Mouse (Mus musculus) cerebellum, postnatal 25 days (tissue): ENCODE measurements around the gene Scarb1.
"Not testable (repeated sequence)": the region's sequence is repeated elsewhere in the genome, so short reads cannot be mapped to it uniquely, and the experiment has no call there.

Experiments
- DNase-seq, 2 experiments: peaks; one replicate each; pipeline ENCODE4 v3.0.0; 2021; ENCODE audit warnings: mixed read lengths in 2 of 2

Gene Scarb1

DNA sequence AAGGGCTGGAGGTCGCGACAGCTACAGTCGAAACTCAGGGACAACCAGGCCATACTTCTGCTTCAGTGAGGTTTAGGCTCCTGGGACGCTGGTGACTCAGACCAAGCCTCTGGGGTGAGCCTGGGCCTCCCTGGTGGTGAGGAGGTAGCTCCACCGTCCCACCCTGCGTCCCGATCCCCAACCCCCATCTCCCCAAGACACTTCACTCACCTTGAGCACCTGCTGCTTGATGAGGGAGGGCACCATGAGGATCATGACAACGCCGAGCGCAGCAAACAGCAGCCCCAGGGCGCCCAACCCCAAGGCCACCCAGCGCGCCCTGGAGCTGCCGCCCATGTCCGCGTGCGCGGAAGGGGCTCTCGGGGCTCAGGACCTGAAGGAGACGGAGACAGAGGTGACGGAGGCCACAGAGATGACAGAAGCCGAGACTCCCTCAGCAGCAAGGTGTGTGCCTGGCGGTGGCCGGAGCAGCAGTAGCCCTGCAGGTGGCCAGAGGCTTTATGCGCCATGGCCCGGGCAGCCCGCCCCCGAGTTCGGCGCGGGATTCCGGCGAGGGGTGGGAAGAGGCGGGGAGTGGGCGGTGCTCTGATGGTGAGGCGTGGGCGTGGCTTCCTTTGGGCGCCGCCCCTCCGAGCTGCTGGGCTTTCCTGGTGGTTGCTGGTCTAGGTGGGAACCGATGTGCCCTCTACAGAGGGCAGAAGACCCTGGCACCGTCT, at the start of gene Scarb1:
Gene Scarb1, minus strand, starts transcription at position 548 of the 716 bp plus-strand sequence.
- DNase-seq: peak; percentile 70 to 84

DNA sequence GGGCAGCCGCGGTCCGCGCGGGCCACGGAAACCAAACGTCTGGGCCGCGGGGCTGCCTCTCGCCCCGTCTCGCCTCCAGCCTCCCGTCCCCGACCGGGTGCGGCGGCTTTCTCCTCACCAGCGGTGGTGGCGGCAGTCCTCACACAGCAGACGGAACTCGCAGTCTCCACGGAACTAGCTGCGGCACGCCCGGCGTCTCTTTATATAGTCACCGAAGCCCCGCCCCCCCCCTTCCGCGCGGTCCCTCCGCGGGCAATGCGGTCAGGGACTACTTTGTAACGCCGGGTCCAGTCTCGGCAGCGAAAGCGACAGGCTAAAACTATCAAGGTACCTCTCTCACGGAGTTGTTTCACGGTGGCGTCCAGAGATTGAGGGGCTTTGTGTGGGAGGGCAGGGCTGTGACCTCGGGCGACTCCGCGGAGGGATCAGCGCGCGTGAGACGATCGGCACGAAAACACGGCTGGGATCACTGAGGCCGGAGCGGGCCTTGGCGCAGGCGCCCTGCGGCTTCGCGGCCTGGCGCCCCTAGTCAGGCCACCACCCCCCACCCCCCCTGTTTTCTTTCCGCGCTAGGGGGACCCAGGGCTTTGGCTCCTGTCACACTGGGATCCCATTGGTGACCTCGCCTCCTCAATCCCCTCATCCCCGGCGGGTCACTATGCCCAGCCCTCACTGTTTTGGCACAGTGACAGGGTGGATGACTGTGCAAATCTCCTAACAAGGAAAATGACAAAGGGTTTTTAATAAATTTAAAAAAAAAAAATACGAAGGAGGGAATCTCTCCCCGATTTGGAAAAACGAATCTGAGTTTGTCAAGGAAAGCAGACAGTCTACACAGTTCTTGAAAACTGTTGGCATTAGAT, 48.9 kb upstream of the Scarb1 start, which contains the start of gene Ubc:
Gene Ubc, minus strand, starts transcription at position 624 of the 863 bp plus-strand sequence.
- DNase-seq: peak; percentile 90 to 93

DNA sequence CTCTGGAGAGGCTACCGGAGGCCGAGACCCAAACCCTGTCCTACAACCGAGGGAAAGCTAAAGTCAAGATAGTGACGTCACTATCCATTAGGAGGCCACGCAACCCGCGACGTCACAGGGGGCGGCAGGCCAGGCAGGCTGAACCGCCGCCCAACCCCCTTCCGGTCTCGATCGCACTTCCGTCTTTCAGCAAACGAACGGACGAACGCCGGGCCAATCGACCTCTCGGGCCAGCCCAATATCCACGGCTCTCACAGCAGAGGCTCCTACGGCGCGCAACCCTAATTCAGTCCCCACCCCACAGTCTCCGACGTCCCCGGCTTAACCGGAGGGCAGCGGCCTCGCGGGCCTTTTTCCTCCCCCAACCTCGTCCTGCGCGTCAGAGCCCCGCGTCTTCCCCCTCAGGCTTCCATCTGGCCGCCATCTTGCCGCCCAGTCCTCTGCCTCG, 48.3 kb upstream of the Scarb1 start, which contains the start of gene Gm10382:
Gene Gm10382, plus strand, starts transcription at position 192 of the 448 bp plus-strand sequence.
- DNase-seq: peak; percentile 79 to 88

DNA sequence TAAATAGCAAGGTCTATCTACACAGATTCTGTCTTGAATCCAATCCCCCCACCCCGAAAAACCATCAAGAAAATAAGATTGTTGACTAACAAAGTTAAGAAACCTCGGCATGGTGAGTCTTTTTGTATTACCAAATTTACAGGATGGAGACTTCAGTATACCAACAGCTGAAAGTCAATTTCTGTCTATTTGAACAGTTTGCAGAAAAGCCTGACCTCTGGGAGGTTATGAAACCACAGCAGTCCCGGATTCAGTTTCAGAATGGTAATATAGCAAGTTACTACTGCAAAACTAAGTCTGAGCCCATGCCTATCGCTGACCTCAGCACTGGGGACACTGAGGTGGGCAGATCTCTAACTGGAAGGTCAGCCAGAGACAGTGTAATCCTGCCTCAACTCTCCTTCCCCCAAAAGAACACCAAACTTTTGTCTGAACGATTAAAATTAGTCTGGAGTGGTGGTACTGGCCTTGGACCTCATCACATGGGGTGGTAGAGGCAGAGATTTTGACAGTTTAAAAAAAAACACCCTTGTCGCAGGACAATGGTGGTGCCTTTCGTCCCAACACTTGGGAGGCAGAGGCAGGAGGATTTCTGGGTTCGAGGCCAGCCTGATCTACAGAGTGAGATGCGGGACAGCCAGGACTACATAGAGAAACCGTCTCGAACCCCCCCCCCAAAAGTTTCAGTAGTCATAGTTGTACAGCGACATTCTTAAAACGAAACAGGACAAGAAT, 47.6 kb upstream of the Scarb1 start:
- DNase-seq: peak in 1 of 2 experiments; percentile 31

DNA sequence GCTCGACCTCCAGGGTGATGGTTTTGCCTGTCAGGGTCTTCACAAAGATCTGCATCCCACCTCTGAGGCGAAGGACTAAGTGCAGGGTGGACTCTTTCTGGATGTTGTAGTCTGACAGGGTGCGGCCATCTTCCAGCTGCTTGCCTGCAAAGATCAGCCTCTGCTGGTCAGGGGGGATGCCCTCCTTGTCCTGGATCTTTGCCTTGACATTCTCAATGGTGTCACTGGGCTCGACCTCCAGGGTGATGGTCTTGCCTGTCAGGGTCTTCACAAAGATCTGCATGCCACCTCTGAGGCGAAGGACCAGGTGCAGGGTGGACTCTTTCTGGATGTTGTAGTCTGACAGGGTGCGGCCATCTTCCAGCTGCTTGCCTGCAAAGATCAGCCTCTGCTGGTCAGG, 46.4 kb upstream of the Scarb1 start:
- DNase-seq: not testable (repeated sequence)

DNA sequence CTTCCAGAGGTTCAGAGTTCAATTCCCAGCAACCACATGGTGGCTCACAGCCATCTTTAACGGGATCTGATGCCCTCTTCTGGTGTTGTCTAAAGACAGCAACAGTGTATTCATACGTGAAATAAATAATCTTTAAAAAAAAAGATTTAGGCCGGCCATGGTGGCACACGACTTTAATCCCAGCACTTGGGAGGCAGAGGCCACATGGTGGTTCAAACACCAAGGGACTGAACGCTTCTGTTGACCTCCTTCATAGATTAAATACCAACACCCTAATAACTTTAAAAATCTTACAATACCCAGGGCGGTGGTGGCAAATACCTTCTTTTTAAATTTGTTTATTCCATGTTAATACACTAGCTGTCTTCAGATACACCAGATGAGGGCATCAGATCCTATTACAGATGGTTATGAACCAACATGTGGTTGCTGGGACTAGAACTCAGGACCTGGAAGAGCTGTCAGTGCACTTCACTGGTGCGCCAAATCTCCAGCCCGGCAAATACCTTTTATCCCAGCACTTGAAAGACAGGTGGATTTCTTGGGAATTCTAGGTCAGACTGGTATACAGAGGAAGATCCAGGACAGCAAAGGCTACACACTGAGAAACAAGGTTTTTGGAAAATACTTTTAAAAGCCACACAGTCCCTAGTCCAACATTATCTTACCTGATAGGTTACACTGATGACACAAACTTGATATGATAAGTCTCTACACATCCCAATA, 44.5 kb upstream of the Scarb1 start:
- DNase-seq: no peak

DNA sequence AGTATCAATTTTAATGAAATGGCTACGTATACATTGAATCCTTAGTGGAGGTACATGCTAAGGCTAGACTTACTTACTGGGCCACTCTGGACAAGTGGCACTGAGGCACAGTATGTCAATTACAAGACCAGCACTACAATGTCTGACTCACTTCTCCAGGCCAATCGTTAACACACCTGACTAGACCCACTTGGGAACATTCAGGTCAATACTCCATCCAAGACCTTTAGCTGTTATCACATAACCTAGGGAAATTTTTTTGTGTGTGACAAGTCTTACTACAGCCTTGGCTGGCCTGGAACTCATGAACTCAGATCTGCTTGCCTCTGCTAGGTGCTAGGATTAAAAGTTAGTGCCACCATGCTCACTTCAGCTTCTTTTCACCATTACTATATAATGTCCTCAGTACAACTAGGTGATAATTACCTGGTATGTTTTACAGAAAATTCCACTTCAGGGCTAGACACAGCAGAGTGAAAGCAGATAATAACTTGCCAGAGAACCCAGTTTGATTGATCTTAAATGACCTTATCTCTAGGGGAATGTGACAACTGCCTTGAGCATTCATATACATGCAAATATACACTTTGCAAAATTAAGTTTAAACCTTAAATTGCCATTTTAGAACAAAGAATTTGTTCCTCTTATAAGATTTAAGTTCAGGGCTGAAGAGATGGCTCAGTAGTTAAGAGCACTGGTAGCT, 43.8 kb upstream of the Scarb1 start:
- DNase-seq: no peak

DNA sequence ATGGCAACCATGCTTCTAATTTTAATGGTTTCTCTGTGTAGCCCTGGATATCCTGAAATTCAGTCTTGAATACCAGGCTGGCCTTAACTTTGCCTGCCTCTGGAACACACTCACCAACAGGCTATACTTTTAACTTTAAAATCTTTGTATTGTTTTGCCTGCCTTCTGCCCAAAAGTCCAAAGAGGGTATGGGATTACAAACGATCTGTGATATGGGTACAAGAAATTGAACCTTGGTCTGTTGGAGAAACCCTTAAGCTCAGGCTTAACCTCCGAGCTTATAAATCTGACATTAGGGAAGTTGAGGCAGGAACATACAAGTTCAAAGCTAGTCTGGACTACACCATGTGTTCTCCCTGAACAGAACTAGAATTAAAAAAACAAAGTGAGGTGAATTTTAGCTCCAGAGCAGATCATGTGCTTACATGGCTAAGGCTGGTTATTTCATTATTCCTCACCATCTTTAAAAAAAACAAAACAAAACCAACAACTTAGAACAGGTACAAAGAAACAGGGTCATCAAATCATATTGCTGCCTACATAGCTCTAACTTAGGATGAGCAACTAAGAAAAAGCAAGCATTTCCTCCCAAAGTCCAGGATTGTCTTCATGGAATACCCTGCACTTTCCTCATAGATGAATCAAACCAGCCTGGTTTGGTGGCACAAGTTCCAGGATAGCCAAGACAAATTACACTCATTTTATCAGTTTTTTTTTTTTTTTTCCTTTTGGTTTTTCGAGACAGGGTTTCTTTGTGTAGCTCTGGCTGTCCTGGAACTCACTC, 42.9 kb upstream of the Scarb1 start:
- no peak for DNase-seq

DNA sequence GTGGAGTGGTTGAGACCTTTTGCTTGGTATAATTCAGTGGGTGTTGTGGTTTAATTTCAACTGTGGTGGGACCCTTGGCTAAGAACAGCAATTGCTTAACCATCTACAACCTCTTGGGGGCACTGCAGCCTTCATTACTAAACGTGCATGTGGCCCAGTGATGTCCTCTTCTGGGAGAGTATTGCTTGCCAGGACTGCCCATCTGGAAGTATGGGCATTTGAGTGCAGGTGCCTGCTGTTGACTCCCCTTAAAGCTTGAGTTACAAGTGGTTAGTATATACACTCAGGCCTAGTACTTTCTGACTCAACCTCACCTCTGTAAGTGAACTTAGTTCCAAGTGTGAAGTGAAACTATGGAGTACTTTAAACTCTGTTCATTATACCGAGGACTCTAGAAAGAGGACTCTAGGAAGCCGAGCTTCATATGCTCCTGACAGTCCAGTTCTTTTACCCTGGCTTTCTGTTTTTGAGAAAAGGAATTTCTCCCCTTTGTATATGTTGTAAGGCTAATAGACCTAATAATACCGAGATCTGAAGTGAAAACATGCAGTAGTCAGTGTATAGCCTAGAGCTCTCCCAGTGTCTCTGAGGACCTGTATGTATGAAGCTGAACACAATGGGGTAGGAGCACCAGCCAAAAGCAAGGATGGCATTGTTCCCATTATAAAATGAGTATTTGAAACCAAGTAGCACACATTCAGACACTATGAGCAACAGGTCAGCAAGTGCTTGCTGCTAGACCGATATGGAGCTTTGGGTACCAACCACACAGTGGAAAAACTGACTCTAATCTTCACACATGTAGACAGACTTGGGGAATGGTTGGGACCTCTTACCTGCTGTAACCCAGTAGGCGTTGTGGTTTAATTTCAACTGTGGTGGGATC, 42.0 kb upstream of the Scarb1 start:
- DNase-seq: peak; percentile 53 to 74

DNA sequence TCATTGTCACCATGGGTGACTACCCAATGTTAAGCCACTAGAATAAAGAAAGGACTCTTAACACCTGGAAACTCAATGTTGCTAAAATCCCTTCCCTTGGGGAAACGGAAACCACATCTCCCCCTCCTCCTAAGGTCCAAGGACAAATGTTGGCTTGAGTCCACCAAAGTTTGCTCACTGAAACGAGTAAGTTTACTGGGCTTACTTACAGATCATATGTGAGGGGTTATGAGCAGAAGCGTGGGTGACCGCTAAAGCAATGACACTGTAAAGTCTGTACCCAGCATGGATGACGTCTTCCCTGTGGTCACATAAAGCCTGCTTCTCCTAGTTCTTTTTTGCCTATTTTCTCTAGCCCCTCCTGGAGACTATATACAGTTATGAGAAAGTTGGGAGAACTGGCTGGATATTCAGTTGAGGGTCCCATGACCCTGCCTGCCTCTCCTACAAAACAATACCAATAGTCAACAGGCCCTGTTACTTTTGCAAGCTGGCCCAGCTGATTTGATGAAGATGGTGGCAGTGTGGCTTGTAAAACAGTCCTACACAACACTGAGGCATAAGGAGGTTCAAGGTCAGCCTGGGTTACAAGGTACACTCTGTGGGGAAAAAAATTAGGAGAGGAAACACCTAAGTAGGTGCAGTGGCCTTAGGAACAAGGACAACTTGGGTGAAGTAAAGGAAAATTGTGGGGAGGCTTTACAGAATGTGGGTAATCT, 41.2 kb upstream of the Scarb1 start:
- no peak for DNase-seq

DNA sequence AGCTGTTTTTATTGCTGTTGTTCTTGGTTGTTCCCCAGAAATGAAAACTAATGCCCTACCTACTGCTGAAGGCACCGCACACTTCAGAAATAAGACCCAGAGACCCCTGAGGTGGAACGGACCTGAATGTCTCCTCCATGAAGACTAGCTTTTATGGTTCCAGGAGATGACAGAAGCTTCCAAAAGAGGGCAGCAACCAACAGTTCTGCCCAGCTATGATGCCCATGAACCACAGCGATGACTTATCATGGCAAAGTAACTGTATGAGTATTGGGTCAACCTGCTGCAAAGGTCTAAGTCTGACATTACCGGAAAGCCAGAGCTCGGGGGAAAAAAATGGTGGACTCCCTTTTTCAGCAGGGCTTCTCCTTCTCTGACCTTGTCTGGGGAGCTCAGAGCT, 38.0 kb upstream of the Scarb1 start:
- no peak for DNase-seq

DNA sequence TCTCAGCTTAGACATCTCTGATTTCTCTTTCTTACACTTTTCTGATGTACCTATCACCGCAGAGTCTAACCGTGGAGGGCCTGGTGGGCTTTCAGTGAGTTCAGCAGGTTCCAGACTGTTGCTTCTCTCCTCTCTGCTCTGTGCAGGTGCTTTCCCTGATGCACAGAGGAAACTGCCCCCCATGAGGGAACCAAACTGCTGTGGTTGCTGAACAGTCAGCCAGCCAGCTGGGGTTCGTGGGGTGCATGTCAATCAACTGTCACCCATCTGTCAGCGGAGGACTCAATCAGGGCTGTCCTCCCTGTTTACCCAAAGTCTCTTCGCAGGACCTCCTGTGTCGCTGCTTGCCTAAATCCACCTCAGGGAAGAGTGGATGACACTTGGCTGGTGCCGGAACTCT, 36.3 kb upstream of the Scarb1 start:
- DNase-seq: no peak

DNA sequence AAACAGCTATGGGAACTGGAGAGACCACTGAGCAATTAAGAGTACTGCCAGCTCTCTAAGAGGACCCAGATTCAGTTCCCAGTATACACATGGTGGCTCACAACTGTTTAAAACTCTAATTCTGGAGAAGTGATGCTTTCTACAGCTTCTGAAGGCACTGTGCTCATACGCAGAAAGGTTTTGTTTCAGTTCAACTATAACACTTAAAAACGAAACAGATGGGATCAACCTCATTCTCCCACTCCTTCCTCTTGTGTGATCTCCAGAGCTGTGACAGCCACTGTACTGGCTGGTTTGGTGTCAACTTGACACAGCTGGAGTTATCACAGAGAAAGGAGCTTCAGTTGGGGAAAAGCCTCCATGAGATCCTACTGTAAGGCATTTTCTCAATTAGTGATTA, 35.0 kb upstream of the Scarb1 start:
- no peak for DNase-seq

DNA sequence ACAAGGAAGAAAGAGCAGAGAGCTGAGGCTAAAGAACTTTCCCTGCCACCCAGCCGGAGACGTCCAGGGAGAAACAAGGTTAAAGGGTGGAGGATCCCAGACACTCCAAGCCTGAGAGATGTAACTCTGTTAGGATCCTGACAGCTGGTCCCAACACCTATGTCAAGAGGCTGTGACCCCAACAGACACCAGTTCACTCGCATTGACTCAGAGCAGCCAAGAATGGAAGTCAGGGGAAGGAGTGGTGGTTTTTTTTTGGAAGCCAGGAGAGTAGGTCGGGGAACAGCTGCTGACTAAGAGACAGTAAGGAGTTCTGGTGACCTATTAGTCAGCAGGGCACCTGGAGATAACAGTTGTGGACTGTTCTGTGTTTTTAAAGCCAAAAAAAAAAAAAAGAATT, 31.1 kb upstream of the Scarb1 start:
- DNase-seq: no peak

DNA sequence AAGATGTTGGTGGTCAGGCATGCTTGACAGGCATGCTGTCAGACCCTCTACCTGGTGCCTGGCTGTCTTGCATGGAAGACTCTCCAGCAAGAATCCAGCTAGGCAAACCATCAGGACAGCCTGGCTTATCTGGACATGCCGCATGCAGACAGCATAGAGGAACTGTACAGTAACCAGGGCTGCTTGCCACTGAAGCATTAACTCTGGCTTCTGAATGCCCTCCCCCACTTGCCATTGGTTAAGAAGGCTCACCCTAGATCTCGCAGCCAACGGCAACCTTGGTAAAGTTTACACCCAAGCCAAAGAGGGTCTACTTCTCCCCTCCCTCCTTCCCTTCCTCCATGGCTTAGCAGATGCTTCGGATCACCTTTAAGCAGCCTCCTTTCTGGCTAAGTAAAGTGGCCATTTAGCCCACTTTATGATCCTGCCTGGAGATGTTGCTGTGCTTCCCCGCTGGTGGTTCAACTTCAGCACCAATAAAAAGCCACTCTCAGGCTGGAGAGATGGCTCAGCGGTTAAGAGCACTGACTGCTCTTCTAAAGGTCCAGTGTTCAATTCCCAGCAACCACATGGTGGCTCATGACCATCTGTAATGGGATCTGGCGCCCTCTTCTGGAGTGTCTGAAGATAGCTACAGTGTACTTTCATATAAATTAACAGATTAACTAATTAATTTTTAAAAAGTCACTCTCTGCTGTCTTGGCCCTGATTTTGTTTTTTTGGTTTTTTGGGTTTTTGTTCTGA, 30.2 kb upstream of the Scarb1 start:
- no peak for DNase-seq

DNA sequence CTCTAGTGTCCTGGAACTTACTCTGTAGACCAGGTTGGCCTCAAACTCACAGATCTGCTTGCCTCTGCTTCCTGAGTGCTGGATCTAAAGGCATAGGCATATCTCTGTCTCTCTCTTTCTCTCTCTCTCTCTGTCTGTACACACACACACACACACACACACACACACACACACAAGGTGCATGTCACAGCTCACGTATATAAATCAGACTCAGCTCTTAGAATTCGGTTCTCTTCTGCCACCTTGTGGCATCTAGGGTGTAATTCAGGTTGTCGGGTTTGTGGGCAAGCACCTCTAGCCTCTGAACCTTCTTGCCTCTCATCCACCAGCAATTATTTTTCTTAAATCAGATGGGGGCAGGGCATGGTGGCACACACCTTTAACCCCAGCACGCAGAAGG, 27.7 kb upstream of the Scarb1 start:
- peak; percentile 69 to 82 for DNase-seq

DNA sequence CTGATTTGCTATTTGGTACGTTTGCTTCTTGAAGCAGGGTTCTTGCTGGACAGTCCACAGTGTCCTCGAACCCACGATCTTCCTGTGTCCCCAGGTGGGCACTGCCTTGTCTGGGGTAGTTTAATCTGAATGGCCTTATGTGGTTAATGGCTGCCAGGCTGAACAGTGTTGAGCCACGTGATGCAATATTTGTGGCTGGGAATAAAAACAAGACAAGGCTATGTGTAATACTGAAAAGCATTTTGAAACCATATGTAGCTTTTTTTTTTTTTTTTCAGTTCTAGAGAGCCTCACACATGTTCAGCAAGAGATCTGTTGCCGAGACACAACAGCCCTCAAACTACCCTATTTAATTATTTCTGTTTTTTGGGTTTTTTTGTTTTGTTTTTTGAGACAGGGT, 27.3 kb upstream of the Scarb1 start:
- DNase-seq: no peak

DNA sequence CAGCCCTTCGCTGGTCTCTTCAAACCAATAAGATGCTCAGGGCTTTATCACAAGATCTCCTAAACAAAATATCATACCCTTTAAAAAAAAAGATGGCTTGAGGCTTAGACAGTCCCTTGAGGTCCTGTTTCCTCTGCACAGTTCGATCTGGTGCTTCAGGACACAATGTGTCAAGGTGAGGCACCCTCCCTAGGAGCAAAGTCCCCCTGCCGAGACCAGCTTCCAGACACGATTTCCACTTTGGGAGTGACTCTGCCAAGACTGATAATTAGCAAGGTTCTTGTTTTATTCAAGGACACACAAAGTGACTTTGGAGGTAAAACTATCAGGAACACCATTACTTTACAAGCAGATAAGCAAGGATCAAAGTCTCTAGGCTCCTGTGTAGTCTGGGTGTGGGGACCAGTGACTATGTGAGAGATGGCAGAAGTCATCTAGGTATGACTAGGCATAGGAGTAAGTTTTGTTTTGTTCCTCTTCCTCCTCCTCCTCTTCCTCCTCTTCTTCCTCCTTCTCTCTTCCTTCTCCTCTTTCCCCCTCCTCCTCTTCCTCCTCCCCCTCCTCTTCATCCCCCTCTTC, 24.0 kb upstream of the Scarb1 start:
- no peak for DNase-seq
